Mouse (Mus musculus) hindbrain, embryonic 15.5 days (tissue): ENCODE measurements around the gene Agbl4. TPM values are rescaled to one million over a fixed set of nuclear protein-coding genes. Genes with fewer than 3 reads are reported as not detected.

Experiments
- ATAC-seq: fragments of 200-750 bp; cut with Nextera tagmentation; 2 replicates; pipeline ENCODE4 v1.8.0; 2017; ENCODE audit warnings: low read depth, moderate number of reproducible peaks, moderate TSS enrichment; ENCODE audit not compliant: low FRiP score
- H3K27ac ChIP-seq: fragments of 300-500 bp; sonication (generic); replicated peaks from 2 replicates; pipeline ENCODE4 v1.5.1; 2015; ENCODE audit warnings: mild to moderate bottlenecking, inconsistent platforms
- H3K27me3 ChIP-seq: fragments of 300-500 bp; sonication (generic); 2 replicates; pipeline ENCODE4 v1.6.1; 2015; ENCODE audit warnings: control low read depth, inconsistent platforms
- H3K36me3 ChIP-seq: fragments of 300-500 bp; sonication (generic); 2 replicates; pipeline ENCODE4 v1.6.1; 2015; ENCODE audit warnings: control low read depth, inconsistent platforms
- H3K4me1 ChIP-seq: fragments of 300-500 bp; sonication (generic); replicated peaks from 2 replicates; pipeline ENCODE4 v1.6.1; 2015; ENCODE audit warnings: control low read depth, inconsistent platforms
- H3K4me2 ChIP-seq: fragments of 300-500 bp; sonication (generic); 2 replicates; pipeline ENCODE4 v1.6.1; 2015; ENCODE audit warnings: moderate library complexity, mild to moderate bottlenecking, inconsistent platforms
- H3K4me3 ChIP-seq: fragments of 300-500 bp; sonication (generic); 2 replicates; pipeline ENCODE4 v1.5.1; 2015; ENCODE audit warnings: mild to moderate bottlenecking, inconsistent platforms
- H3K9ac ChIP-seq: fragments of 300-500 bp; sonication (generic); 2 replicates; pipeline ENCODE4 v1.6.1; 2015; ENCODE audit warnings: inconsistent platforms
- H3K9me3 ChIP-seq: fragments of 300-500 bp; sonication (generic); 2 replicates; pipeline ENCODE4 v1.6.1; 2016; ENCODE audit warnings: control low read depth, inconsistent platforms
- WGBS: fragments of 180-500 bp; shearing (Covaris S2); methylation state at CpG from one replicate; pipeline ENCODE4 v1.1.7; 2015; 5-methylcytosine and 5-hydroxymethylcytosine counted together
- polyA plus RNA-seq: library from polyadenylated mRNA; unstranded; fragments of >200 nt; fragmentation: Nextera tagmentation; extraction: Ambion mirVana; gene quantifications from 2 replicates; pipeline ENCODE4 v1.2.1, GENCODE M21; 2015

The Agbl4 gene
- polyA plus RNA-seq, 1 experiment from 2014 or later = 2.9 TPM

DNA sequence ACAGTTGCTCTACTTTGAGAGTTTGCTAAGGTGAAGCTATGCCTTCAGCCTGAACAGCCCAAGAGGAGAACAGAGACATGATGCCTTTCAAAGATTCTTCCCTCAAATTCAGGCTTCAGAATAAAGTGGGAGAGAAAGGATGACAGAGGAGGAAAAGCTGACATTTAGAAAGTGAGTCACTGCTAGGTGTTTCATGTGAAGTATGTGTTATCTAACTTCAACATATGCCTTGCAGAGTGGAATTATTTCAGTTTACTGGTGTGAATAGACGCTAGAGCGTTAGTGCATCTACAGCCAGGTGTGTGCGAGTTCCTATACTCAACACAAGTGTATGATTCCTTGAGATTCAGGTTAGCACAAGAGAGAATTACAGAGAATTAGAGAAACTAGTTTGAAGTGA, 244.0 kb downstream of the Agbl4 start:
- H3K27ac ChIP-seq = no peak overlapping the region
- H3K4me2 ChIP-seq = no peak overlapping the region
- 96% methylated on average over 3 of the region's 3 CpGs for WGBS
- H3K4me1 ChIP-seq = no peaks in the 10 kb centered on the region
- H3K9ac ChIP-seq = no peak overlapping the region
- no peak overlapping the region for H3K4me3 ChIP-seq
- H3K27me3 ChIP-seq = no peaks in the 10 kb centered on the region
- no peaks in the 10 kb centered on the region for H3K36me3 ChIP-seq
- ATAC-seq = no peak
- H3K9me3 ChIP-seq = no peaks in the 10 kb centered on the region

DNA sequence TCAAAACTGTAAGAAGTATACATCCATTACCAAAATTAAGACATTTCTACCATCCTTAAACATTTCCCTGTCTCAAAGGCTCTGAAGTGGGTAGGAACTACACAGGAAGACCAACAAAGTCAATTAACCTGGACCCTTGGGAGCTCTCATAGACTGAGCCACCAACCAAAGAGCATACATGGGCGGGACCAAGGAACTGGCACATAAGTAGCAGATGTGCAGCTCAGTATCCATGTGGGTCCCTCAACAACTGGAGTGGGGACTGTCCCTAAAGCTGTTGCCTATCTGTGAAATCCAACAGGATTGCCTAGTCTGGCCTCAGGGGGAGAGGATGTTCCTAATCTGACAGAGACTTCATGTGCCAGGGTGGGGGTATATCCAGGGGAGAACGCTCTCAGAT, 265.5 kb downstream of the Agbl4 start:
- Histone ChIP-seq H3K27me3 (no peaks in the 10 kb centered on the region), H3K9ac (no peak overlapping the region), H3K4me2 (no peak overlapping the region), H3K4me1 (no peaks in the 10 kb centered on the region), H3K9me3 (no peaks in the 10 kb centered on the region), H3K36me3 (no peaks in the 10 kb centered on the region), H3K27ac (no peak overlapping the region), H3K4me3 (no peak overlapping the region)
- ATAC-seq = no peak
- WGBS = 91% methylated on average over 2 of the region's 2 CpGs

DNA sequence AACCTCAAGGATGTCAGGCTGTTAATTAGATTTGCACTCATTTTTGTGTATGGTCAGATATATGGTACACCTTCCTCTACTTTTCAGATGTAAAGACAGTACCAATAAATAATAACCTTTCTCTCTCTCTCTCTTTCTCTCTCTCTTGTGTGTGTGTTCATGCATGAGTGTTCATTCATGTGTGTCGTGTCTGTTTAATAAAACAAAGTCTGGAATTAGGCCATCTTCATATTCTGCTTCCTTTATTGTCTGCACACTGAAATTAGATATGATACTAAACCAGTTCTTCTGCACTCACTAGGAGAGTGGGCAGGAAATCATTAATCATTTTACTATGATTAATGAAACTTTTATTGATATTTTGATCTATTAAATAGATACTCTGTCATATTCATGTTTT, 276.7 kb downstream of the Agbl4 start:
- WGBS = 61% methylated on average over 1 of the region's 1 CpGs
- Histone ChIP-seq H3K4me3 (no peak overlapping the region), H3K36me3 (no peaks in the 10 kb centered on the region), H3K9ac (no peak overlapping the region), H3K27me3 (no peaks in the 10 kb centered on the region), H3K27ac (no peak overlapping the region), H3K4me1 (no peaks in the 10 kb centered on the region), H3K9me3 (no peaks in the 10 kb centered on the region), H3K4me2 (no peak overlapping the region)
- ATAC-seq = no peak

DNA sequence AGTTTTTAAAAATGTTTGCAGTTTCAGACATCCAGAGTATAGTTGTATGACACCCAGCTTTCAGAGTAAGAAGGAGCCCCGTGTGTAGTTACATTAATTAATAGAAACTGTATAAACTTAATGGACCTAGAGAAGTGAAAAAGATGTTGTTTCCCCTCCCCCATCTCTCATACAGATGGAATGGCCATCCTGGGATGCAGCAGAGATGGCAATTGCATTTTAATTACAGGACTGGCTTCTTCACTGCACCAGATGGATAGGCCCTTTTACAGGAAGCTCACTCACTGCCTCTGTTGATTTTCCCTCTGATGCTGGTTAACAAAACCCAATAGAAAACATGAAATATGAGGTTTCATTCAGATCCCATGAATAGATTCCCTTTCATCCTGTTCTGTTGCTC, 337.7 kb downstream of the Agbl4 start:
- H3K4me2 ChIP-seq = no peak overlapping the region
- no peak overlapping the region for H3K27ac ChIP-seq
- H3K27me3 ChIP-seq = no peaks in the 10 kb centered on the region
- 67% methylated on average over 1 of the region's 1 CpGs for WGBS
- ATAC-seq = no peak
- H3K36me3 ChIP-seq = no peaks in the 10 kb centered on the region
- H3K9ac ChIP-seq = no peak overlapping the region
- no peaks in the 10 kb centered on the region for H3K9me3 ChIP-seq
- no peaks in the 10 kb centered on the region for H3K4me1 ChIP-seq
- H3K4me3 ChIP-seq = no peak overlapping the region

DNA sequence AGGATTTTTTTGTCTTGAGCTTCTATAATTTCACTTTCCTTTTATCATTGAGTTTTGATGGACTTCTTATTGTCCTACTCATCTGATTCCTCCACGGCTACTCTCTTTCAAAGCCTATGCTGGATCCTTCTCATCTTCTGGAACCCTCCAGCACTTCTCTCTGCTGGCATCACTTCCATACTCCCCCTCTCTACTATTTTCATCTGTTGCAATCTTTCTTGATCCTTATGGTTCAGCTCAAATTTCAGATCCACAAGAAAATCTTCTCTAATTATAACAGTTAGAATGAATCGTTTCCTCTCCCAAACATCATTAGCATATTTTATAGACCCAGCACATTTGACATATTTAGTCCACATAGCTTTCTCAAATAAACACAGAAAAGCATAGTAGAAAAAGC, 360.5 kb downstream of the Agbl4 start:
- Histone ChIP-seq H3K4me2 (no peak overlapping the region), H3K9ac (no peak overlapping the region), H3K27ac (no peak overlapping the region), H3K36me3 (no peaks in the 10 kb centered on the region), H3K4me1 (no peaks in the 10 kb centered on the region), H3K4me3 (no peak overlapping the region), H3K9me3 (no peaks in the 10 kb centered on the region), H3K27me3 (no peaks in the 10 kb centered on the region)
- WGBS = 82% methylated on average over 2 of the region's 2 CpGs
- no peak for ATAC-seq

DNA sequence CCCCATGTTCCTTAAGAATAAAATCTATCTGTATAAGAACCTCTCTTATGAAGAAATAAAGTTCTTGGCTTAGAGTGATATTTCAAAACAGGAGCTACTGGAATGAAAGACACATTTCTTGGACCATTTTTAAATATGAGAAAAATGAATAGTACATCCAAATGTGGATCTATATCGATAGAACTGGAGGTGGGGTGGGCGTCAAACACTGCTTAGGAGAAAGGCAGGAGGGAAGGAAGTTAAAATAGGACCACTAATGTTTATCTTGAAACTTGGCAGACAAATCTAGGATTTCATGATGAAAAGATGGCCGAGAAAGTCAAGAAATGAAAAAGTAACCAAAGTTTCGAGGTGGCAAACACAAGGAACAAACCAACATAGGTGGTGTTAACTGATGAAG, 391.1 kb downstream of the Agbl4 start:
- Histone ChIP-seq H3K9ac (no peak overlapping the region), H3K9me3 (no peaks in the 10 kb centered on the region), H3K4me1 (no peaks in the 10 kb centered on the region), H3K4me3 (no peak overlapping the region), H3K27me3 (no peaks in the 10 kb centered on the region), H3K4me2 (no peak overlapping the region), H3K36me3 (no peaks in the 10 kb centered on the region), H3K27ac (no peak overlapping the region)
- no peak for ATAC-seq
- 92% methylated on average over 4 of the region's 4 CpGs for WGBS

DNA sequence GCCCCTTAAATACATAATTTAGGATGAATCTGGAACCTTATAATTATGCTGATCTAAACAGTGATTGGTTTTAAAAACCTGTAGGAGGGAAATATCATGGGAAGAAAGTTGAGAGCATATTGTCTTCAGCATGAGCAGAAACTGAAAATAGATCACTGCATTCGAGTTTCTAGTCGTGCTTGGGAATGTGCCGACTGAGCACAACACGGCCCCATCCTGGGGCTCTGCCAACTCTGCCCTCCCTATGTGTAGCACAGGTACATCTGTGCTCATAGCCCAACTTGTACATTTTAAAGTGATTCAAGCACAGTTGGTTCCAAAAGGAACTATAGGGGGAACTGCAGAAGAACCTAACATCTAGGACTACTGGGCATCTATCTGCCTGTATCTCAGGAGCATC, 402.4 kb downstream of the Agbl4 start:
- Histone ChIP-seq H3K27me3 (no peaks in the 10 kb centered on the region), H3K36me3 (no peaks in the 10 kb centered on the region), H3K4me3 (no peak overlapping the region), H3K9ac (no peak overlapping the region), H3K4me1 (no peaks in the 10 kb centered on the region), H3K4me2 (no peak overlapping the region), H3K27ac (no peak overlapping the region), H3K9me3 (no peaks in the 10 kb centered on the region)
- WGBS = 90% methylated on average over 4 of the region's 4 CpGs
- ATAC-seq = no peak

DNA sequence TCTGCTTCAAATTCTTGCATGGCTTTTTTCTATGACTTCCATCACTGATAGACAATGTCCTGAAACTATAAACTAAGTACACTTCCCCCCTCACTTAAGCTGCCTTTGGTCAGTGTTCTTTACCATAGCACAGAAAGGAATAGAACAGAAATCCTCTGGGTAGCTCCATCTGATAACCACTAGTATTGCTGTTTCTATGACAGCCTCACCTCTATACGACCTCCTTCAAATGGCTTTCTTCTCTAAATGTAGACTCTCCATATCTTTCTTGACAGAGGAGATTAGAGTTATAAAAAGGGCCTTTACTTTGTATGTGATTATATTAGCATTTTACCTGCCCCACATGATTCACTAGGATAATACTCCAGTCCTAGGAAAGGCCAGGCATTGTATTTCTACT, 413.5 kb downstream of the Agbl4 start:
- Histone ChIP-seq H3K27me3 (no peaks in the 10 kb centered on the region), H3K36me3 (no peaks in the 10 kb centered on the region), H3K4me1 (no peaks in the 10 kb centered on the region), H3K4me3 (no peak overlapping the region), H3K9me3 (no peaks in the 10 kb centered on the region), H3K27ac (no peak overlapping the region), H3K4me2 (no peak overlapping the region), H3K9ac (no peak overlapping the region)
- WGBS = 82% methylated on average over 1 of the region's 1 CpGs
- no peak for ATAC-seq

DNA sequence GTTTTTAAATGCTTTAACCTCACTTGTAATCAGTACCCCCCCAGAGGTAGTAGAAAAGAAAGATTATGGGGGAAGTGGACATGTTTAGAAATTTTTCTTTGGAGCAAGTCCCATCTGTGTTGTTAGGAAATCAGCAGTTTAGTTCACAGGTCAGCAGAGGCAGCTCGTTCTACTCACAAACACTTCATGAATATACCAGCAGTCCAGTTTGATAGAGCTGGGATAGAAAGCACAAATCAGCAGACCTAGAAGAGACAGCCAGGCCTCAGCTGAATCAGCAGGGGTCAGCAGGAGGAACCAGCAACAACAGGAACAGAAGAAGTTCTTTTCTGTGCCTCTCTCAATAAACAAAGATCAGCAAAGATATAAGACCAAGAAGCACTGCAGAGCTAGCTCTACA, 435.3 kb downstream of the Agbl4 start:
- no peak for ATAC-seq
- Histone ChIP-seq H3K4me3 (no peak overlapping the region), H3K4me1 (no peaks in the 10 kb centered on the region), H3K9me3 (no peaks in the 10 kb centered on the region), H3K27ac (no peak overlapping the region), H3K9ac (no peak overlapping the region), H3K4me2 (no peak overlapping the region), H3K36me3 (no peaks in the 10 kb centered on the region), H3K27me3 (no peaks in the 10 kb centered on the region)
- WGBS = 79% methylated on average over 1 of the region's 1 CpGs

DNA sequence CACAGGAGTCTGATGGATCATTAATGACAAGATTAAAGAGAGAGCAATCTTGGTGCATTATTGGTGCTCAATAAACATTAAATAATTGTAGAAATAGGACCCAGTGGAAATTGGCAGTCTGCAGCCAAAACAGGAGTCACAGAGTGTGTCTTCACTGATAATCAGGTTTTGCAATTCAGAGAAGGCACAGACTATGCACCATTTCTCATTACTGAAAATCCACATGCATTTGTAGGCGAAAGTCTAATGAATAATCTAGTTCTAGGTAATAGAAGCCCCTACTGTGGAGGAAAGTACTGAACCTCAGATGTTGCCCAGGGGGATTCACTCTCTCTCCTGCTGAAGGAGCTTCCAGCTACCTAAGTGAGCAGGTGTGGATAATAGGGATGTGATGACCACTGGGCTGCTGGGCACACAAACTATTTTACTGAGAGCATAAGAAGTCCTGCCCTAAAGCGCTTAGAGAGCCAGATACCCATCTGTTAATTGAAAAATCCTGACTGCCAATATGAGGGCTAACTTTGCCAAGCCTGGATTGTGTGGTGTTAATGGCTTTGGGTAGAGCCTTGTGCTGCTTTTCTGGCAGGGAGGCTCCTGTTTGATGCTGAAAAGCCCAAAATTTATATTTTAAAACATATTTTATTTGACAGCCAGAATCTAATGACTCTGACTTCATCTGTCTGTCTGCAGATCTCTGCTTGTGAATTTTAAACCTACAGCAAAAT, 482.4 kb downstream of the Agbl4 start:
- H3K4me3 ChIP-seq = no peak overlapping the region
- peak; percentile 61; the same call in 1 of the 2 replicates for ATAC-seq
- no peaks in the 10 kb centered on the region for H3K36me3 ChIP-seq
- no peak overlapping the region for H3K27ac ChIP-seq
- no peaks in the 10 kb centered on the region for H3K27me3 ChIP-seq
- 68% methylated on average over 2 of the region's 2 CpGs for whole genome bisulfite sequencing
- H3K4me2 ChIP-seq = no peak overlapping the region
- no peaks in the 10 kb centered on the region for H3K4me1 ChIP-seq
- H3K9ac ChIP-seq = no peak overlapping the region
- no peaks in the 10 kb centered on the region for H3K9me3 ChIP-seq

DNA sequence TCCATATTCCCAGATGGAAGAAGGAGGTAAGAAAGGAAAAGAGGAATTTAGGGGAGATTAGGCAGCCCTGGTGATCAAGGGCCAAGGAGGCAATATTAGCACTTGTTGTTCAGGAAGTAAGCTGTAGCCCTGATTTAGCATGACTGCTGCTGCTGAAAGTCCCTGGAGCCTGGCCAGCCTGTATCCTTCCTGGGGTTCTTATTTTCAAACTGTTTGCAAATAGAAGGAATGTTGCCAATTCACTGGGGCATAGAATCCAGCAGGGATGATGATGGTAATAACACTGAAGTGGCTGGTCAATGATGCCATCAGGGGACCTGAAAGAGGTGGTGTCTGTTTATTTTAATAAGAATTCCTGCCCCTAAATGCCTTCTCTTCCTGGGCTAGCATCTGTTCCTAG, 518.6 kb downstream of the Agbl4 start:
- Histone ChIP-seq H3K4me1 (no peaks in the 10 kb centered on the region), H3K9me3 (no peaks in the 10 kb centered on the region), H3K27me3 (no peaks in the 10 kb centered on the region), H3K36me3 (no peaks in the 10 kb centered on the region), H3K27ac (no peak overlapping the region), H3K9ac (no peak overlapping the region), H3K4me3 (no peak overlapping the region), H3K4me2 (no peak overlapping the region)
- no peak for ATAC-seq

DNA sequence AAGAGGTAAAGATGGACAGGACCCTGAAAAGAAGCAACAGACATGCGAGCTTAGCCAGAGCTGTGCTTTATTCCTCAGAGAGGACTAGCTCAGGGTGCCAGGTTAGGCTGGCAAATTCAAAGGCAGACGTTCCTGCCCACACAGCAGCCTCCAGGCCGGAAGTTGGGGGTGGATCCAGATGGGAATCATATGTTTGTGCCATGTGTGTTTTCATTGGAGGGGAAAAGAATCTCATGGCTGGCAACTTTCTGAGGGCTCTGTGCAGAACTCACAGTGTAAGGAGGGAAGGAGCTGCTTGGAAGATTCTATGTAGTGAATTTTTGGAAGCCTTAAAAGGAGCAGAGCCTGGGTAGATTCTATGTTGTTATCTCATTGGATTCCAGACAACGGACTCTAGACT, 519.1 kb downstream of the Agbl4 start:
- Histone ChIP-seq H3K9ac (no peak overlapping the region), H3K36me3 (no peaks in the 10 kb centered on the region), H3K9me3 (no peaks in the 10 kb centered on the region), H3K4me2 (no peak overlapping the region), H3K4me3 (no peak overlapping the region), H3K27me3 (no peaks in the 10 kb centered on the region), H3K27ac (no peak overlapping the region), H3K4me1 (no peaks in the 10 kb centered on the region)
- 62% methylated on average over 4 of the region's 4 CpGs for WGBS
- no peak for ATAC-seq

DNA sequence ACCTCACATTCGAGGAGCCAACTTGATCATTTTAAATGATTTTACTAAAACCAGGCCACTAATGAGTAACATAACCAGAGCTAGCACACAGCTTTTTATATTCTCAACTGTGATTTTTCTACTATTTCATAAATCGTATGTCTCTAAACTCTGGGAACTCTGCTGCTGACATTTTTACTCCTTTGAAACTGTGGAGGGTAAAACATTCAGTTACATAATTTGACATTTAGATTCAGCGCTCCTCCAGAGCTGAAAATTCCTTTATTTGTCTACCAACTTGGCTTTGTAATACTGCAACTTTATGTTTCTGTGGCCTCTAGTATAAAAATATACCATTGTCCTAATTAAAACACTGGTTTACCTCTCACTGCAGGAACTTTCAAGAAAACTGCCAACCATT, 523.6 kb downstream of the Agbl4 start:
- Histone ChIP-seq H3K27ac (no peak overlapping the region), H3K27me3 (no peaks in the 10 kb centered on the region), H3K4me1 (no peaks in the 10 kb centered on the region), H3K9me3 (no peaks in the 10 kb centered on the region), H3K4me3 (no peak overlapping the region), H3K36me3 (no peaks in the 10 kb centered on the region), H3K4me2 (no peak overlapping the region), H3K9ac (no peak overlapping the region)
- no peak for ATAC-seq
- WGBS = 90% methylated on average over 3 of the region's 3 CpGs
